Mouse (Mus musculus) bone marrow macrophage, adult 2 months (primary cell): ENCODE results near the gene Dscaml1.

Source experiments
- CTCF ChIP-seq: IDR thresholded peaks from 2 replicates; pipeline ENCODE4 v1.5.1; 2012; ENCODE audit warnings: low read depth, mild to moderate bottlenecking, low read length, moderate library complexity
- POLR2A ChIP-seq: IDR thresholded peaks from 2 replicates; pipeline ENCODE4 v1.6.1; 2012; ENCODE audit warnings: mild to moderate bottlenecking, low read depth, low read length, borderline replicate concordance

DNA sequence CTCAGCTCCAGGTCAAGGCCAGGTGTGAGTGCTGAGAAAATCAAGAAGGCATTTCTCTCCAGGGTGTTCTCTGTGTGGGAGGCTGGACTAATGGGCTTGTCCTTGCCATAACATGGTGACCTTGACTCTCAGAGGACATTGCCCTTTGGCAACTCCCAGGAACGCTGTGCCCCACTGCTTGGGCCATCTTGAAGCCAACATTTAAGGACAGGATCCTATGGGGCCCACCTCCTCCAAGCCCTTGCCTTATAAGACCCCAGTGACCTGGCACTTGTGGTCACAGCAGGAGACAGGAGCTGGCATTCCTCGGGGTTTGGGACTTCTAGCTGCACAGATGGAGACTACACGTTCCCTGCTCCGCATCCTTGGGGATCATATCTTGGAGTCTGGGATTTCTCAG, 27.0 kb upstream of the Dscaml1 start, which contains the start of gene Fxyd2:
- TF ChIP-seq CTCF (no peak), POLR2A (no peak)
